Mouse (Mus musculus) hematopoietic multipotent progenitor cell, adult 10-12 weeks (in vitro differentiated cells): Measurements from ENCODE around the gene Gas2l2. TPM values are rescaled to one million over a fixed set of nuclear protein-coding genes. Genes with fewer than 3 reads are reported as not detected.

ENCODE experiments used
- polyA plus RNA-seq: library from polyadenylated mRNA; stranded (reverse); fragments of >175 nt; gene quantifications from 2 replicates; pipeline ENCODE4 v1.2.3, GENCODE M21; 2012; ENCODE audit warnings: low replicate concordance

Gene Gas2l2
- polyA plus RNA-seq = not detected in 2 replicates

DNA sequence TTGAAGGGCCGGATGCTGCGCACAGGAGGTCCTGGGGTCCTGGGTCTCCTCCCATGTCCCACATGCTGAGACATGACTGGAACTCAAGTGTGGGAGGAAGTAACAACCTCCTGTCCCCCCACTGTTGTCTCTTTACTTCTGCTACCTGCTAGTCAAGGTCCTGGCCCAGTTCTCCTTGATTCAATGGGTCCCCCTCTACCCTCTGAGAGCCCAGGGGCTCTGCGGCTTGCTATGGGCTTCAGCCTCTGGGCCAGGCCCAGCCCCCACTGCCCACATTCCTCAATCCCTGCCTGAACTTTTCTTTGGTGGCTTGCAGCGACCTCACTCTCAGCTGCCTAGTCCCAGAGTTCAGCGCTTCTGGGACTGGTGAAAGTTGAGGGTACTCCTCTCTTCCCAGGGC lies at the start of gene Gas2l2:
TSS of gene Gas2l2 (minus strand) at position 101 of the 400 bp plus-strand sequence.

DNA sequence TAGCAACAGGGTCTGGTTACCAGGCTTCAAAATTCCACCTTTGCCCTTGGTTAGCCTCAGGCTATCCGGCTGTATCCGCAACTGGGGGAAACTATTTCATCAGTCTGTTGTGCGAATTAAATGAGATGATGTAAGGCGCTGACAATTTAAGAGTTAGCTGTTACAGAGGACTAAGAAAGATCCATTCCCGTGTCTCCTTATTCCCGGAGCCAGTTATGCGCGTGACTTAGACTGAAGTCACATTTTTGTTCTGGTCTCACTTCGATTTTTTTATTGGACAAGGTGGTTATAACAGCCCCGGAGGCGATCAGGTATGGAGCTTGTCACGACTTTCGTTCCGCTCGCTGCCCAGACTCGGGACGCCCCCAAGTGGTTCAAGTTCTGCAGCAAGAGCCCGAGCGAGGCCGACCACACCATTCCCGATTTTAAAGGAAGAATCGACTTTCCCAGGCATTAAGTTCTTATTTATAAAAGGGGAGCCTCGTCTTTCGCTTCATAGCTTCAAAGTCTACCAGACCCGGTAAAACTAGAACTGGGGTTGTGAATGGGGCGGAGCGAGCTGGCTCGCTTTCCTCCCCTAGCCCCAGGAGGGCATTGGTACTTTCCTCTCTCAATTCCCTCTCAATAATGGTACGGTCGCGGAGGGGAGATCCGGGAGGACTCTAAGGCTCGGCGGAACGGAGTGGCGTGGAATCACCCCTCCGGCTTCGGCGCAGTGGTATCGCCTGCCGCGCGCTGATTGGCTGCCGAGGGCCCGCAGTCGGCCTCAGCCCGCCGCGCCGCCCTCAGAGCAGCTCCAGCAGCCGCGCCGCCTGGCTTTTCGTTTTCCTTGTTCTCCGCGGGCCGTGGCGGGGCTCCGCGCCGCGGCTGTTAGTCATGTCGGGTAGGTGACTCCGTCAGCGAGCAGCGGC lies 43.3 kb upstream of the Gas2l2 start, which contains the start of gene Taf15:
TSS of gene Taf15 (plus strand) at position 763 of the 911 bp plus-strand sequence.

DNA sequence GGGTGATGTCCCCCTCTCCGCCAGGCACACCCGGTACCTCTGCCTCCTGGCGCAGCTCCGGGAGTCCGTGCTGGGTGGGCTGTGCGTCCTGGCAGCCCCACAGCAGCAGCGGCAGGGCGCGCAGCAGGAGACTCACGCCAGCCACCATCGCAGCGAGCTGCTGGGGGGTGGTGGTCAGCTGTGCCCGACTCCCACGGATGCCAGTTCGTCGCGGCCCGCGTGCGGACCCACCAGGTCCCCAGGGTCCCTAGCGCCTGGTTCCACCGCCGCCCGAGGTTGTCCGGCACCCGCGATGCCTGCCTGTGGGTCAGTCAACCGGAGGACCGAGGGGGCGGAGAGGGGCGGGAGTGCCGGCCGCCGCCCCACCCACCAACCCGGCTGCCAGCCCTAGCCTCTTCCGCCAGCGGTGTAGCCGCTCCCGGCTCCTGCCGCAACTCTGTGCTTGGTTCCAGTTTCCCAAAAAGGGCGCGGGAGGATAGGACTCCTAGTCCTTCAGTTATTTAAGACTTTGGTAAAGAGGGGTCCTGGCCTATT lies 33.5 kb upstream of the Gas2l2 start, which contains the start of gene Mmp28:
TSS of gene Mmp28 (minus strand) at position 361 of the 534 bp plus-strand sequence.

DNA sequence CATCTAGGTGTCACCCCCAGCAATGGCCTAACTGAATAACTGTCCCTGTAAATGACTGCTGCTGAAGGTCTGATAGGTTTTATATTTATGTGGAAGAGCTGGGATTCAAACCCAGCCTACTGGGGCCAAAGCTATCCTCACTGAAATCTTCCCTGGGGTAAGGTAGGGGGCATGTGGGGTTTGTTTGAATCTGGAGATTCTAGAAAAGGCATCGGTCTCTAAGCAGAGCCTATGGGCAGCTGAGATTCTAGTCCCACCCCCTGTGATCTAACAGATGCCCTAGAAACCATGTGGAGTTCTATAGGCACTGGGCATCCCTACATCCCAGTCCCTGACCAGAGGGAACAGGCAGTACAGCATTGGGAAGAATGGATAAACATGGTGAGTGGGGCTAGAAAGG lies 8.1 kb upstream of the Gas2l2 start, which contains the start of gene 1700020L24Rik:
TSS of gene 1700020L24Rik (plus strand) at position 301 of the 400 bp plus-strand sequence.

DNA sequence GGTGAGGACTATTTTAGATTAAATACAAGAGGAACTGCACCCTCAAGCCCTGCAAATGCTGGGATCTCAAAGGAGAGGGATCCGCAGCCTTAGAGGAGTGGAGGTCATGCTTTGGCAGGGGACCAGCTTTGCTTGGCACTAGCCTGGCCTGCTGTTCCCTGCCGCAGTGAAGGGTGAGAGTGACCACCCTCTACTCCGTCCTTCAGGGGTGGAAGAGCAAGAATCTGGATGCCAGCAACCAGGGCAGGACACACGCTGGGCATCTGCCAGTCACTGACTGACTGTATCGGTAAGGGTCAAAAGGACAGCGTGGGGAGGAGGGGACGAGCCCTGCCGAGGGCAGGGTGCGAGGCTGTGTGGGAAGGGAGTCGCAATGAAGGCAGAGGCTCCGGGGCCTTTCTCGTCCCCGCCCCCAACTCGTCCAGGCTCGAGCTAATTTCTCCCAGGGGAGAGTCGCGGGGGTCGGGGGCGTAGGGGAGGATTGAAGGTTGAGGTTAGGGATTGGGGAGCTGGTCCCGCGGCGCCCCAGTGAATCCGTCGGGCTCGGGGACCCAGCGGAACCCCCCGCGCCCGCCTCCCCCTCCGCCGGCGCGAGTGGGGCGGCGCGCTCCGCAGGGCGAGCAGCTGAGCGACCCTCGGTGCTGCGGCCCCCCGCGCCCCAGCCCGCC lies 20.0 kb downstream of the Gas2l2 start, which contains the start of gene Rasl10b:
TSS of gene Rasl10b (plus strand) at position 51 of the 668 bp plus-strand sequence.

Other genes starting within 250 kb of the Gas2l2 start
- 0.18 and 0.36 TPM in 2 replicates for gene Slfn3, start 238.1 kb downstream of the Gas2l2 start, polyA plus RNA-seq
- gene Slfn14, start 142.7 kb downstream of the Gas2l2 start, polyA plus RNA-seq = 0.05 and 1.3 TPM in 2 replicates
- gene Ap2b1, start 130.4 kb downstream of the Gas2l2 start, polyA plus RNA-seq = 27.6 and 29.1 TPM in 2 replicates
- gene Pex12, start 126.9 kb downstream of the Gas2l2 start, polyA plus RNA-seq = 4.2 and 9.9 TPM in 2 replicates
- 0.06 and 0.16 TPM in 2 replicates for gene Rasl10b, start 20.3 kb downstream of the Gas2l2 start, polyA plus RNA-seq
- 1.3 and 2.4 TPM in 2 replicates for gene 1700020L24Rik, start 8.2 kb upstream of the Gas2l2 start, polyA plus RNA-seq
- gene Mmp28, start 33.6 kb upstream of the Gas2l2 start, polyA plus RNA-seq = 1.2 and 2.1 TPM in 2 replicates
- gene Taf15, start 43.6 kb upstream of the Gas2l2 start, polyA plus RNA-seq = 112 and 167 TPM in 2 replicates
- 0.16 and 0.21 TPM in 2 replicates for gene Heatr9, start 92.7 kb upstream of the Gas2l2 start, polyA plus RNA-seq
- 225 and 372 TPM in 2 replicates for gene Ccl5, start 101.1 kb upstream of the Gas2l2 start, polyA plus RNA-seq
- 1.7 and 5.0 TPM in 2 replicates for gene Ccl9, start 149.2 kb upstream of the Gas2l2 start, polyA plus RNA-seq
- 16.2 and 122 TPM in 2 replicates for gene Ccl6, start 163.6 kb upstream of the Gas2l2 start, polyA plus RNA-seq
- gene Rpl9-ps1, start 216.2 kb upstream of the Gas2l2 start, polyA plus RNA-seq = not detected in 2 replicates
- gene Ccl3, start 219.9 kb upstream of the Gas2l2 start, polyA plus RNA-seq = 2.7 and 7.1 TPM in 2 replicates
- 4.0 and 5.5 TPM in 2 replicates for gene Ccl4, start 233.1 kb upstream of the Gas2l2 start, polyA plus RNA-seq